Mouse (Mus musculus) heart, postnatal 10 days (tissue): Measurements from ENCODE around the gene Slc6a18. TPM values are rescaled to one million over a fixed set of nuclear protein-coding genes. Genes with fewer than 3 reads are reported as not detected.
"Not testable (repeated sequence)": the region's sequence is repeated elsewhere in the genome, so short reads cannot be mapped to it uniquely, and the experiment has no call there.

Experiments used
- DNase-seq, 2 experiments: peaks; one replicate each; pipeline ENCODE4 v3.0.0; 2021
- intact Hi-C: fragments of 180-260 bp; cut with DNase I; formaldehyde crosslinking; loops from one replicate; pipeline ENCODE4 v1.15.1; 2025
- total RNA-seq, 2 experiments: library from RNA; stranded (reverse); gene quantifications; 2 replicates each; pipeline ENCODE4 v1.2.3; 2021

The Slc6a18 gene
- total RNA-seq = not detected

DNA sequence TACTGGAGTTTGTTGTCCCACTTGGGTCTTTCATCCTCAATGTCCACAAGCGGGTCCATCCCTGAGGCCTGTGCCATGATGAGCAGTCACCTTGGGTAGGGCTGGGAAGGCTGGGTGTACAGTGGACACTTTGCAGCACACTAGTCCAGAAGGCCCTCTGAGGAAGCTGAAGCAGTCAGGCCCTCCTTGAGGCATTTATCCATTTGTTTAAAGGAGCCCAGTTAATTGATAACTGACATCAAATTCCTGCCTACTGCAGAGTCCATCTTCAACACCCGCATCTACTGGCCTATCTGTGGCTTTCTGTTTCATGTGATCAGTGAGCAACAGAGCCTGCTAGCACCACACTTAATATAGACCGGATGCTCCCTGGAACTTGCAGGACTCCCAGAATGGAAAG is at the start of gene Slc6a18:
Slc6a18 (minus strand) TSS at position 171 of the 400 bp plus-strand sequence.
- no peak for DNase-seq
- intact Hi-C loops = no loop called here

DNA sequence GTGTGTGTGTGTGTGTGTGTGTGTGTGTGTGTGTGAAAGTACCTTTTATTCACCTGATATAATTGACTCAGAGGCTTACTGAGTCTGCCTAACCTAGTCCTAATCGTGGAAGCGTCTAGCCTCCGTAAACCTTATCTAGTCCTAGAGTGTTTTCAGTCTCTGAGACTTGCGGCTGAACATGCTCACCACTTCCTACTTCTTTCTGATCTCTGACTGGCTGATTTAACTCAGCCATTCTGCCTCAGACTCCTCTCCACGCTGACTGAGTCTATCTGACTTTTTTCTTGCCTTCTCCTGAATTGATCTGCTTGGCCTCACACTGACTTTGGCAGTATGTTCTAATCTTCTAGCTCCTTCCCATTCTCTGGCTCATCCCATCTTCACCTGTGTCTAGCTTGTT is 47.5 kb upstream of the Slc6a18 start:
- intact Hi-C loops = no loop called here

DNA sequence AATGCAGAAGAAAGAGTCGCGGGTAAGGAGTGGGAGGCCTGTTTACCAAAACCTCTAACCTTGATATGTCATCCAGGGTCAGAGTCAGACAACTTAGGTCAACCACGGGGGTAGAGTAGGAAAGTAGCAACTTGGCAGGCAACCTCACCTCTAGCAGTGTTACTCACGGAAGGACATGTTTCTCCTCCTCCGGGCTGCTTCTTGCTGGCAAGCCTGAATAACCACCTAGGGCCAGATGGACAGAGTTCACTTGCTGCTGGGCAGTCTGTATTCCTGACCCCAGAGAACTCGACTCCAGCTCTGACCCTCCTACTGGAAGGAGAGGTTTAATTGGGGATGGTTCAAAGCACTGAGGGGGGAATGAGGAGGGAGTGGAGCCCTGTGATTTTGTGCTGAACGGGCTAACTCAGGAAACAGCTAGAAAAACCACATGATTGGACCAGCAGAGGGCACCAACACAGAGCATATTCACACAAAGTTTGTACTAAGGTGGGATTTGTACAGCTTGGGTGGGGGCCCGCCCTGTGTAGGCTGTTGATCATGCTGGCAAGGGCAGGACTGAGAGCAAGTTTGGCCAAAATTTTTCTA is 45.4 kb upstream of the Slc6a18 start:
- intact Hi-C loops = loop anchor here (1.0 kb wide), 1 partner anchor 99 kb away; no protein-coding TSS in a partner anchor
- DNase-seq = peak; percentile 63 to 74

More for the DNA sequence above, 47.5 kb upstream of the Slc6a18 start:
- DNase-seq = no peak

DNA sequence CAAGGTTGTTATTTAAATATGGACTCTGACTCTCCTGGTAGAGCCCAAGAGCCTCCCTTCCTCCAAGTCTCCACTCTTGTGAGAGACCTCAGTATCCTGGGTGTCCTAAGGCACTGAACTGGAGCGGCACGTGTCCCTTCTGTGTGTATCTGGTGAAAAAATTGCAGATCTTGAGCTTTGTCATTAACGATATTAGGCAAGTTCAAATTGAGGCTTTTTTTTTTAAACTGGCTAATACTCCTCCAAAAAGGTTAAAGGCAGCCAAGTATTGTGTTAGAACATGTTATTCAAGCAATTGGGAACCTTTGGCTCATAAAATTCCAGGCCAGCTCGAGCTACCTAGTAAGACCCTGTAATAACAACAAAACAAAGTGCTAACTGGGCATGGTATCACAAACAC is 42.4 kb upstream of the Slc6a18 start:
- no peak for DNase-seq
- intact Hi-C loops = no loop called here

DNA sequence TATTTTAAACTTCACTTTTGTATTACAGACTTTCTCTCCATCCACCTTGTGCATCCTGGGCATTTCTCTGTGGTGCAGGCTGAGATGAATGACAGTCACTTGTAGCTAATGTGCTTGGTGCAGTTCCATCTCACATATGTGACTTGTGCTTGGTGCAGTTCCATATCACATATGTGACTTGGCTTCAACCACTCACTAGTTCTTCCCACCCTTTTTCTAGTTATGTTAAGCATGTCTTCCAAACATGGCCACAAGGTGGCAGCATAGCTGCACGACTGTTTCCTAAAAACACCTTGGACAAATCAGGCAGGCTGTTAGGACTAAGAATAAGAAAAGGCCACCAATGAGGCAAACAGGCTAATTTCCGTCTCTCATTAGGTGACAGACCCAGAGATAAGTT is 40.4 kb upstream of the Slc6a18 start:
- peak; percentile 87 to 93 for DNase-seq
- intact Hi-C loops = loop anchor here (1.0 to 2.0 kb wide), 3 partner anchors 71 to 189 kb away; no protein-coding TSS in a partner anchor

DNA sequence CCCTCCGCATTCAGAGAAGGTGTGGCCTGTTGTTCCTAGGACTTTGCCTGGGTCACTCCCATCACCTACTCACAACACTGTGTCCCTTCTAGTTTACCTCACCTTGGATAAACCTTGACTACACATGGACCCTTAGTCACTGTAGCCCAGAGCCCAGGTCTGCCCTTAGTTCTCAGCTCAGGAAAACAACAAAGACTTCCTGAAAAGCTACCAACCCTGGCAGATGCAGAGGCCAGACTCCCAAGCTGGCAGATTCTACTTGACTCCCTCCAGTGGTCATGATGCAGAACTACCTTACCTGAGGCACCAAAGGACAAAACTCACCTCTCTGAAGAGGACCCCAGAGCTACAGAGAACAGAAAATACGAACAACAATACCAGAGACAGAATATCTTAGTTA is 36.2 kb upstream of the Slc6a18 start:
- DNase-seq = no peak
- intact Hi-C loops = loop anchor here (2.0 kb wide), 1 partner anchor 197 kb away; no protein-coding TSS in a partner anchor

DNA sequence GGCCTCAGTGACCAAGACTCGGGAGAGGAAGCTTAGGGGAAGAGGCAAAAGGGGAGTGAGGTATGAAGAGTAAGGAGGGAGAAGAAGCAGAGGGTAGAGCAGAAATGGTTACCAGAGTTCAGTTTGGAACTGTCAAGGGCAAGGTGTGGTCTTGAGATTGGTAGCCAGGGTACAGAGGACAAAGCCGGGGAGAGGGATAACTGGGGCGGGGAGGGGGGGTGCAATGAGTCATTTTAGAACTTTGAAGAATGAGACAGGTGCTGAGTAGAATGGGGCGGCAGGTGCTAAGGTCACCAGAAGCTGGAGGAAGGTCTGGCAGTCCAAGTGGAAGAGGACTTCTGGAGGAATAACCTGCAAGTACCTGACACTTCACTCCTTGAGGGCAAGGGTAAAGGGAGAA is 35.4 kb upstream of the Slc6a18 start:
- intact Hi-C loops = no loop called here
- no peak for DNase-seq

DNA sequence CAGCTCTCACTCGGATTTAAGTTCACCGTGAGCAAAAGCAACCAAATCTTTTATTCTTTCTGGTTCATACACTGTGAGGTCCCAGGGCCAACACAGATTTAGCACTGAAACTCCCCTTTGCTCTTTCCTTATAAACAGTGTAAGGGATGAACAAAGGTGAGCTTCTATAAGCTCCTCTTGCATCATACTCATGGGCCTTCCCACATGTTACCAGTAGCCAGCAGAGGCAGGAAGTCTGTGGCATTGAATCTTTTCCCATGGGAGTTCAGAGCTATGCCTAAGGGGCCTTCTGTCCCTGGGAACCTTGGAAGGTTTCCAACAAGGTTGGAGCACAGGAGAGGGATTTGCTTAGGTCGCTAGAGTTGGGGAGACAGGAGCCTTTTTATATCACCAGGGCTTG is 34.4 kb upstream of the Slc6a18 start:
- intact Hi-C loops = no loop called here

DNA sequence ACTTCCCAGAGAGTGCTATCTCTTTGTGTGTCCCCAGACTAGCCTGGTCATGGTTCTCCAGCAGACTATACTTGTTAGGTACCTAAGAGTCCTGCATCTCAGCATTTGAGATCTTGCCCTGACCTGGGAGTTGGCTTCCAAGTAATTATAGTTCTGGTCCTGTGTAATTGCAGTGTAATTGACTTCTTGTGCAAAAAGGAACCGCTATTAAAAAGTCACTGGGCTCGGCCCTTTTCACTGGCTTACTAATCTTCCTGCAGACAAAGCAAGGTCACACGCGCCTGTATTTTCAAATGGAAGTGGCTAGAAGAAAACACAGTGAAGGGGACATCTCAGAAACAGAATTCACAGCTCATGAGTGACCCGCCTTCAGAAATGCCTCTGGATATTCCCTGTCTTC is 34.0 kb upstream of the Slc6a18 start:
- no peak for DNase-seq
- intact Hi-C loops = no loop called here

More for the DNA sequence above, 34.4 kb upstream of the Slc6a18 start:
- no peak for DNase-seq

DNA sequence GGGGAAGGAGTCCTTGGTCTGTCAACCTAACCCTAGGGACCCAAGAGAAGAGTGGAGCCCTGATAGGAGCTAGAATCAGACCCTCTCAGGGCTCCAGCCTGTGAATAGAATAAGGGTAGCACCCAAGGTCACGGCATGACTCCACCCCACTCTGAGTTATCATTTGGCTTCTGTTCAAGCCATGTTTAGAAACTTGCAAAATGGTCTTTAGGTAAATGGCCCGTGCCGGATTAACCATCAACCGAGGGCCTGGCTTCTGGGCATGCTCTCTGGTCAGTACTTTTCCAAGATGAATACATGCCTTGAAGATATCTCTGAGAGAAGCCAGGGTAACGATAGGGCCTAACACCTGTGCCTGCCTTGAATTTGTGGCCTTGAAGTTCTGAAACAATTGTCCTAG is 33.4 kb upstream of the Slc6a18 start:
- DNase-seq = no peak
- intact Hi-C loops = no loop called here

DNA sequence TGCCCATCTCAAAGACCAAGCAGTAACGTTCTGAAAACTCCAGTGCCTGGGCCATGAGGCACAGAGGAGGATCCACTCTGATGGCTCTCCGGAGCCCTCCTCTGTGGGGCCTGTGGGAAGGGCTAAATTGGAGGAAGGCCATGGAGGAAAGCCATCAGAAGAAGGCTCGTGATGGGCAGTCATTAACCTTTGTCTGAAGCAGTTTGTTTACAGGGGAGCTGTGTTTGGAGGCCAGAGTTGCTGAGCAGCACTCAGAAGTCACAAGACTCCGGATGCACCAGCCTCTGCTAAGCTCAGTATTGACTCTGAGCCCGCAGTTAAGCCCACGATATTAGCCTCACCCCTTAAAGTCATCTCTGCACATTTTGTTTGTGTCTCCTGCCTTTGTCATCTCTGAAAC is 31.7 kb upstream of the Slc6a18 start:
- no peak for DNase-seq
- intact Hi-C loops = no loop called here

DNA sequence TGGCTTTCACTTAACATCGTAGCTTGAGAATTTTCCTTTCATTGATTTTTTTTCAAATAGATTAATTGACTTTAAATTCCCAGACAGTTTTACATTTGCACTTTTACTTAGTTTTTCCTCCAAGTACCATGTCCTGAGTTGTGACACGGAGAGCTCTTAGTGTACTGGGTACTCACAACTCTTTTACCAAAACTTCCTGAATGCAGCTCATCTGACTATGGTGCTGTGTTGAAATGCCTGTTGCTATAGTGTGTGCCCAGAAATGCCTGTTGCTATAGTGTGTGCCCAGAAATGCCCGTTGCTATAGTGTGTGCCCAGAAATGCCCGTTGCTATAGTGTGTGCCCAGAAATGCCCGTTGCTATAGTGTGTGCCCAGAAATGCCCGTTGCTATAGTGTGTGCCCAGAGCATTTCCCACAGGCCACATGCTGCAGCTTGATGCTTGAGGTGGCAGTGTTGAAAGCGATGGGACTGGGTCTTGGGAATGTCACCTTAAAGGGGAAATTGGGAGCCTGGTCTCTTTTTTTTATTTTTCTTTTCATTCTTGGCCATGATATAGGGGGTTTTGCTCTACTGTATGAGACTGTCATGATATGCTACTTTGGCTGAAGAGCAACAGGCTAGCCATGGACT is 27.0 kb upstream of the Slc6a18 start, which contains the start of gene Slc6a19:
Slc6a19 (minus strand) TSS at position 172 of the 632 bp plus-strand sequence.
- intact Hi-C loops = no loop called here
- DNase-seq = no peak

DNA sequence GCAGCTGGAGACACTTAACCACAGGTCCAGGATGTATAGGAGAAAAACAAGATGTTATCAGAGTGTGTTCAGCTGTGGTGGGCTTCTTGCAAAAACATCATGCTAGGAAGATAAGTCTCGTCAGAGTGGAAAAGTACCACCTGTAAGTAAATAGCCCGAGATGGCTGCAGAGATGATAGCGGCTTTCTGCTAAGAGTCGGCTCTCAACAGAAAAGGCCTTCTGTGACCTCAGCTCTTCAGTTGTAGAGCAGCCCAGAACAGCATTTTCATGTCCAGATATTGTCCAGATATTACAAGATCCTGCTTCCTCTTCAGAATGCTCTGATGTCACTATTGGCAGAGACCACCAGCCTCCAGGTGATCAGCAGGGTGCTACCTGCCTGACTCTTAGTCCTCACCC is 25.7 kb upstream of the Slc6a18 start:
- DNase-seq, intact Hi-C loops: not testable (repeated sequence)

DNA sequence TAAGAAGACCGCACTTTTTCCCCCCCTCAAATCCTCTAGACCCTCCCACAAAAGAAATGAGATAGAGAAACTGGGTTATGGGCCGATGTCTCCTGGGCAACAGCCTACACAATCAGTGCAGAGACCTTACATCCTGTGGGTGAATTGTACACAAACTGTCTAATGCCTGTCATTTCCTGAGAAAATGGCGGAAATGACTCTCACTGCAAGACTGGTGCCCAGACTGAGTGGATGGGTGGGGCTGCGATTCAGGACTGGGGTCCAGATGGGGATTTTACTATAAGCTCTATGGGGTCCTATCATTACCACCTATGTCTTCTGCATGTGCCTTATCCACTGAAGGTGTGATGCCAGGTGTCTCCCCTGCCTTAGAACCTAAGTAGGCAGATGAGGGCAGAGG is 25.0 kb upstream of the Slc6a18 start:
- intact Hi-C loops = no loop called here
- no peak for DNase-seq

DNA sequence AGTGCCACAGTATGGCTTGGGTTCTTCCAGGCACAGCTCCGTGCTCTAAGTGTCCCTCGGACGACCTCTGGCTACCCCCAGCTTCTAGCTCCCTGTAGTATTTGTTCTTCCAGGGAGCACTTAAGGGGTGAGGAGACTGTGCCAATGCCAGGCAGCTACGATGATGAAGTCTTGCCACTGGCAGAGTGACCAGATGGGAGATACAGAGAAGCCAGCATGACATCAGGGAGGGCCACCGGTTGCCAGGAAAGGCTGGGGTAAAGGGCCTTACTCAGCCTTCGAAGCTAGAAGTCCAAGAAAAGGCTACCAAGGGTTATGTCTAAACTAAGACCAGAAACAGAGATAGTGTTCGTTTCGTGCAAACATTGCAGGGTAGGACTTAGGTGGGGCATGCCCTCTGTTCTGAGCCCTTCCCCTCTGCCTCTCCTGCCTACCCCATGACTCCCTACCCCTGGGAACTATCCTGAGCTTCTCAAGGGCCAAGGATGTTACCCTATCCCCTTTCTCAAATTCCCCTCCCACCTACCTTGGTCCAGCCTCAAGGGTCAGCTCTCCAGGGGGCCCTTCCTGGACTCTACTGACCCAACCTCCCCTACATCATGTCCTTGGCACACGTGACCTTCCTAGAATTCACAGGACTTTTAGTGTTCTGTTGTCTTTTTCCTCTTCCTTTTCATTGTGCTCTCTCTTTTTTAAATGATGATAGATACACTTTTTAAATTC is 23.5 kb upstream of the Slc6a18 start:
- DNase-seq = no peak
- intact Hi-C loops = no loop called here

DNA sequence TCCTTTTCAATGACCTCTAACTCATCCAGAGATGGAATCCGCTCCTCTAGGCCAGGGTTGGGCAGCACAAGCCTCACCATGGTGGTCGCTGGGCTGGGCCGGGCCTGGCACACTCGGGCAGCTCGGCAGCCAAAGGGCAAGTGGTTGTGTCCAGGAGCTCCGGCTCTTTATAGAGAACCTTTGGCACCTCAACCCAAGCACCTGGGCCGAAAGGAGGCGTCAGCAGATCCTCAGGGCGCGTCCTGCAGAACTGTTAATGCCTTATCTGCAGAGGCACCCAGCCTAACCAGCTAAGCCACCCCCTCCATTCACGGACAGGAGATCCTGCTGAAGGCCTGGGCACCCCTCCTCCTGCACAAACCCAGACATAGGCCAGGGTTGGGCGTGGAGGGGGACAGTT is 22.7 kb upstream of the Slc6a18 start:
- intact Hi-C loops = no loop called here
- DNase-seq = no peak

DNA sequence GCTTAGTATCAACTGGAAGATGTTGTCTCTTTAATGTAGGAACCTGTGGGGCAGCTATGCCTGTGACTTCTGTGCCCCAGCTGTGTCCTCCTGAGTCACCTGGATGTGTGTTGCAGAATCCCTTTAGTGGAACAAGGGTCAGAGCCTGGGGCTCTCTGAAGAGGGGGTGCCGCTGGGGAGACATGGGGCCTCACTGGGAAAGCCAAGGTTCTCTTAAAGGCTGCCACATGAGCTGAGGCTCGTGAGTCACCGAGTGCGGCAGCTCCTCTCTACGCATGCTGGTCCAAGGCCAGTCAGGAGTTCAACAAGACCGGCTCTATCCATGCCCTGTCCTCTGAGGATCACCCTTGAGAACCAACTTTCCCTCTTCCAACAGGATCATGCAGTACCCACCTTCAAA is 21.9 kb upstream of the Slc6a18 start:
- DNase-seq = no peak
- intact Hi-C loops = no loop called here

DNA sequence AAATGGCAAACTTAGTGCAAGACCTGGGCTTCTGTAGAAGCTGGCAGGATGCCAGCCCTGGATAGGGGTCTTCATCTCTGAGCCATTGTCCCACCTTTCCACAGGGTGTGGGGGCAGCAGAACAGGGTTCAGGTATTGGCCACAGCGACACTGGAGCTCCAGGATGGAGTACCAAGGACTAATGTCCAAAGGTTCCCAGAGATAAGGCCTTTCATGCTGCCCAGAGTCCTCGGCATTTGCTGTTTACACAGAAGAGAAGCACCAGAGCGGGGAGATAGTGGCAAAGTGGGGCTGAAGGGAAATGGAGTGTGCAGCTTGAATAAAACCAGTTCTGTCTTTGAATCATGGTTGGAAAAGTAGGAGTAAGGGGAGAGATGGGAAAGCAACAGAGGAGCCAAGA is 18.7 kb upstream of the Slc6a18 start:
- intact Hi-C loops = no loop called here
- DNase-seq = no peak

DNA sequence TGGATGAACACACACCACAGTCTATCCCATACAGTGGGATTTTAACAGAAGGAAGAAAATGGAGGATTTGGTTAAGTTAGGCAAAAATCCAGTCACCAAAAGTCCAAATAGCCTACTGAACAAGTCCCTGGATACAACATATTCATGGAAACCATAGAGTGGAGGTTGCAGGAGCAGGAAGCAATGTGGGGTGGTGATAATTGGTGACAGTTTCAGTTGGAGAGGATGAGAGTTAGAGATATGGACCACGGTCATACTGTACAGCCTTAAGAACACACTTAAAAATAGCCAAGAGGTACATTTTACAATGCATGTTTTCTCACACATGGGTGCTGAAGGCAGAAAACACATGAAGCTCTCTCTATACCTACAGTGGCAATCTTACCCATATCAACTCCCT is 17.1 kb upstream of the Slc6a18 start:
- no peak for DNase-seq
- intact Hi-C loops = loop anchor here (5.0 kb wide), 1 partner anchor 268 kb away; no protein-coding TSS in a partner anchor

DNA sequence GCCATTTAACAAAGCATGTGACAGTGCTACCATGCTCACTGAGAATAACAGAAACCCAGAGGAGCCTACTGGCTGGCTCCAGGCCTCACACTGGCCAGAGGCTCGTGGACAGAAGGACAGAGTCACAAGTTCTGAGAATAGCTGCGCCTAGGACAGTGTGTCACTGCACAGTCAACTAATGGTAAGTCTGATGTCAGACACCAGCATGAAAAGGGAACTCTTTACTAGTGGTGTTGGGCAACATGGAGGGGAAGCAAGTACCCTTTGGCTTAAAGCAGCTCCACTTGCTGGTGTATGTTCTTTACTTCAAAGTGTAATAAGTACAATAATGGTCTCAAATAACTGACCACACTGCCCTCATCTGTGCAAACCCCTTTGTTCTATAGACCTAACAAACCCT is 15.5 kb upstream of the Slc6a18 start:
- intact Hi-C loops = loop anchor here (5.0 kb wide), 1 partner anchor 266 kb away; no protein-coding TSS in a partner anchor
- no peak for DNase-seq

DNA sequence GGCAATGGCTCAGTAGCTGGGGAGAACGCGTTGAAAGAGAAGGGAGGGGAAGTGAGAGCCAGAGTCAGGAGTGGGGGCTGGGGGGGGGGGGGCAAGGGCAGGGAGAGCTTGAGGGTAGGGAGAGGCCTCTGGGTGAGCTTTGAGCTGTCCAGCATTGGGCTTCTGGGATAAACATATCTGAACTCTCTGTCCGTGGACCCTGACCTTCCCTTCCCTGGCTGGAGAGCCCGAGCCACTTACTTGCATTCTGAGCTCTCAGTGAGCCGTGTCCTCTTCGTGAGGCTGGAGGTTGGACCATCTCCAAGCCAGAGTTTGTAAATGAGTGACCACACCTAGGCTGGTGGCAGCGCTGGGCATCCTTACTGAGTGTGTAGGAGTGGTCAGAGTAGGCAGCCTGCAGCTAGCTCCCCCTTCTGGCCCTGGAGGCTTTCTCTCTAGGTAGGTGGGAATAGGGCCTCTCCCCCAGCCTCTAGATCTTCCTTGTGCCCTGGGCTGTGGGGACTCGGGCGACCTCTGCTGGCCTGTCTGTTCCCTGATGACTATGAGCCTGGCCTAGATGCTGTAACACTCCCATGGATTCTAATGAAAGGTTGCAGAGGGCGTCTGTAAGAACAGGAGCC is 14.5 kb upstream of the Slc6a18 start:
- intact Hi-C loops = loop anchor here (1.0 to 5.0 kb wide), 3 partner anchors 46 to 265 kb away; no protein-coding TSS in a partner anchor
- peak; percentile 61 to 72 for DNase-seq
